ENCODE assay signal across 10 mouse cellular contexts in the genomic region with DNA sequence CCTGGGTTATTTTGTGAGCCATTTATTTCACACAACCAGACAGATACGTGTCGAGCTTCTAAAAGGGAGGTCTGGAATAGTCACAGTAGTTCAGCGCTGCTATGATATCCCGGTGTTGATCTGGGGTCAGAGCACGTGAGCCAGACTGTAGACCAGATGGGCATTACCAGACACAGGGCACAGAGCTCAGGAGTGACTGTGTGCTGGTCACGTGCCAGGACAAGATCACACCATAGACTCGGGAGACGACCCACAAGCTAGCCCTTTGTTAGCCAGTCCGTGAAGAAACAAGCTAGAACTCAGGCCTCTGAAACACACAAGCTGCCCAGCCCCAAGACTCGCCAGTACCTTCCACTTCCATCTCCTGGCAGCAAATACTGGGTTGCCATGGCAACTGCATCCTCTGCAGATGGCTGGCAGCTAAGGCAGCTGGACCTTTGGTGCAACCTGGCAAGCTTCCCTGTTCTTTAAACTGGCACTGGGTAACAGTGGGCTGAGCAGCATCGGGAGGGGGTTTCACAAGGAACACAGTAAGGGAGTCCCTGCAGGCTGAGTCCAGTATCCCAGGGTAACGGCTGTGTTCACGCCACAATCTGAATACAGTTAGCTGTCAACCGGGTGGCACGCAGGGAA.
DNase-seq lines count a peak whose midpoint lies in the region; ATAC-seq lines count a peak whose summit lies in the region.
"Had no signal": no experiment of that assay in that cellular context is flagged by ENCODE, and none has a peak within 500 bp of the region (broad histone marks: within the 10 kb centered on the region; RNA-seq: fewer than 3 reads in every experiment).

No protein-coding gene starts in this region.

- intact Hi-C loops in left cerebral cortex, postnatal 36 days (cut with DNase I): no loop called here

- DNase-seq in cerebellum, postnatal 36 days: peak; percentile 76 to 81
- DNase-seq in hindbrain, embryonic 11.5 days (ENCODE audit: low spot score): peak; percentile 52
- DNase-seq in left cerebral cortex, postnatal 36 days (ENCODE audit: low spot score in 2 of 2): peak; percentile 70 to 77
- DNase-seq in right cerebral cortex, postnatal 14 days: peak; percentile 70
- no peak for DNase-seq in Muller cell, postnatal 12 days (ENCODE audit: inconsistent ontology term)
- DNase-seq in urinary bladder, postnatal 10 days (ENCODE audit: low spot score): no peak
- no peak for DNase-seq in urinary bladder, adult 2 months (ENCODE audit: low spot score)
- DNase-seq: heart, postnatal 4 days; liver, embryonic 13.5 days had no signal

- 64% methylated on average over 15 of the region's 15 CpGs for WGBS in hindbrain, embryonic 11.5 days

- H3K36me3 ChIP-seq in hindbrain, embryonic 11.5 days (ENCODE audit: control insufficient read depth, insufficient read depth, low read length): peaks cover 4% of the 10 kb centered on the region; the same call in 1 of the 2 replicates
- H3K36me3 ChIP-seq: liver, embryonic 13.5 days had no signal

- H3K4me1 ChIP-seq in hindbrain, embryonic 11.5 days (replicated peaks; ENCODE audit: control insufficient read depth, insufficient read depth, low read length): no peaks in the 10 kb centered on the region; the same call in none of the 2 replicates
- H3K4me1 ChIP-seq: liver, embryonic 13.5 days had no signal

- no peaks in the 10 kb centered on the region for H3K9me3 ChIP-seq in hindbrain, embryonic 11.5 days (ENCODE audit: control insufficient read depth, low read length)
- H3K9me3 ChIP-seq: liver, embryonic 13.5 days had no signal

- peak; percentile 55 for ATAC-seq in hindbrain, embryonic 11.5 days (ENCODE audit: low FRiP score)
- ATAC-seq: Patski had no signal

- no peak overlapping the region for H3K4me2 ChIP-seq in hindbrain, embryonic 11.5 days (replicated peaks; ENCODE audit: low read depth, low read length)
- H3K4me2 ChIP-seq: liver, embryonic 13.5 days had no signal

- no peak overlapping the region for H3K9ac ChIP-seq in hindbrain, embryonic 11.5 days (ENCODE audit: low read depth, low read length)
- H3K9ac ChIP-seq: liver, embryonic 13.5 days had no signal

- no peak overlapping the region for H3K4me3 ChIP-seq in hindbrain, embryonic 11.5 days (ENCODE audit: low read depth, low read length)
- H3K4me3 ChIP-seq: liver, embryonic 13.5 days had no signal

- peak overlapping the region; percentile 73 for H3K27ac ChIP-seq in hindbrain, embryonic 11.5 days (ENCODE audit: low read depth, low read length)
- H3K27ac ChIP-seq: liver, embryonic 13.5 days had no signal

- H3K27me3 ChIP-seq in hindbrain, embryonic 11.5 days (ENCODE audit: control insufficient read depth, insufficient read depth, low read length): 0 out of 2 replicates have a peak, but pooled peaks cover 2% of the 10 kb centered on the region
- H3K27me3 ChIP-seq: Patski had no signal

Comparison
In these comparisons a context has a peak if more than half of its experiments do, and no peak if none do; other contexts are left out.
1. DNase-seq: peak in cerebellum, postnatal 36 days (2 of 2), hindbrain, embryonic 11.5 days (single experiment), left cerebral cortex, postnatal 36 days (2 of 2) and right cerebral cortex, postnatal 14 days (single experiment); none in Muller cell, postnatal 12 days (single experiment), urinary bladder, postnatal 10 days (single experiment) and urinary bladder, adult 2 months (single experiment).